Mouse (Mus musculus): ENCODE data around the gene Flnb.
A peak's percentile ranks its signal among the peaks of the same experiment; 100 is the strongest.

DNA sequence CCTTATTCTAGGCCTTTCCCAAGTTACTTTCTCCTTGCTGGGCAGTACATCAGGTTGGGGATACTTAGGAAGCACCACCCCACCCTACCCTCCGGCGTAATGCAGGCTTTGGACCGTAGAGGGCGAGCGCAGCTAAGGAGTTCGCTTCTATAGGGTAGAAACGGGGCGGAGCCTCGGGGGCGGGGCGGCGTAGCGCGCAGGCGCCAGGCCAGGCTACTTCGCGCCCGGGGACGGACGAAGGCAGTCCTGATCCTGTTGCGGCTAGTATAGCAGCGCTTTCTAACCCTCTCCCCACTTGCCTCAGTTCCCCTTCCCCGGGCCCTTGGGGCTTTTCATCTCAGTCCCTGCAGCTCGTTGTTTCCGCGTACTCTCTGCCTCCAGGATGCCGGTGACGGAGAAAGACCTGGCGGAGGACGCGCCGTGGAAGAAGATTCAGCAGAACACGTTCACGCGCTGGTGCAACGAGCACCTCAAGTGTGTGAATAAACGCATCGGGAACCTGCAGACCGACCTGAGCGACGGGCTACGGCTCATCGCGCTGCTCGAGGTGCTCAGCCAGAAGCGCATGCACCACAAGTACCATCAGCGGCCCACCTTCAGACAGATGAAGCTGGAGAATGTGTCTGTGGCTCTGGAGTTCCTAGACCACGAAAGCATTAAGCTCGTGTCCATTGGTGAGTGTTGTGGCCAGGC lies at the start of gene Flnb:
- TF ChIP-seq POLR2A (IDR thresholded peaks at IDR 0.05; ENCODE audit: insufficient read depth, low read length): no peak
- peak; percentile 65; the same call in 1 of the 2 replicates for TF ChIP-seq EP300 (IDR thresholded peaks at IDR 0.05; ENCODE audit: insufficient read depth, low read depth, low read length)

Measured in ES-Bruce4 (cell line).